Mouse (Mus musculus): Measurements from ENCODE around the gene Mef2b.

DNA sequence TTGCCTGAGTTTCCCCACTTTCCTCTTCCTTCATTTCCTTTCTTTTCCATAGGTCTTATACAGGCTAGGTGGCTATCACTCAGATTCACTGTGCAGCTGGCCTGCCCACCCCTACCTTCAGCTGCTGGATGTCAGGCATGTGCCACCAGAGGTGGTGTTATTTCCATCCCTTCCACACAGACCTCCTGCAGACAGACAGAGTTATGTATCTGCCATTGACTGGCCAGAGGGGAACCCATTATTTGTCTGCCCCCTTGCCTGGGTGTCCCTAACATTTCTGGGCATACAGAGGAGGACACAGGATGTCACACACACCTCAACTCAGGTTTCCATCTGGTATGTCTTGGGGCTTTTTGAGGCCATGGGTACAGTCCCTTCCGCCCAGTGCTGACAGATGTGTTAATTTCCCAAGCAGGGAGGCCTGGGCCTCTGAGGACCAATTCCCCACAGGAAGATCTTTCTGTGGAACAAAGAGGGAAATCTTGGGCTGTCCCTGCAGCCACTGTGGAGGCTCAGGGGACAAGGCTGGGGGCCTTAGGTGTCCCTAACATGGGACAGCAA lies 17.8 kb downstream of the Mef2b start:
- TF ChIP-seq CTCF (IDR thresholded peaks at IDR 0.05; ENCODE audit: low read depth) (no peak), EP300 (optimal IDR thresholded peaks at IDR 0.05) (no peak)

All from stomach, postnatal 0 days (tissue).